Mouse (Mus musculus) gastrocnemius, postnatal 10 days (tissue): ENCODE data around the gene Necap1. TPM values are rescaled to one million over a fixed set of nuclear protein-coding genes. Genes with fewer than 3 reads are reported as not detected.
A peak's percentile ranks its signal among the peaks of the same experiment; 100 is the strongest.

Experiments used
- DNase-seq: peaks from one replicate; pipeline ENCODE4 v3.0.0; 2021; ENCODE audit warnings: mixed read lengths
- long read RNA-seq, 2 experiments: library from polyadenylated mRNA; stranded (forward); transcript quantifications; one replicate each; pipeline ENCODE4 v2.0.0; 2021
- total RNA-seq, 2 experiments: library from RNA; stranded (reverse); gene quantifications; 2 replicates each; pipeline ENCODE4 v1.2.3; 2021

Necap1 gene
- total RNA-seq = 10 to 100 TPM; 23.0 to 23.5 TPM
- long read RNA-seq, experiment 1, transcript Necap1-201 (8 exons, 2,476 nt) = major isoform, 37 of 43 reads
- long read RNA-seq, experiment 1, partial matches to known transcripts = 0 of 43 reads
- long read RNA-seq, experiment 1, other reads (novel, unspliced or antisense) = 6 of 43 reads
- long read RNA-seq, experiment 2, transcript Necap1-201 (8 exons, 2,476 nt) = major isoform, 37 of 40 reads
- long read RNA-seq, experiment 2, partial matches to known transcripts = 0 of 40 reads
- long read RNA-seq, experiment 2, other reads (novel, unspliced or antisense) = 3 of 40 reads

DNA sequence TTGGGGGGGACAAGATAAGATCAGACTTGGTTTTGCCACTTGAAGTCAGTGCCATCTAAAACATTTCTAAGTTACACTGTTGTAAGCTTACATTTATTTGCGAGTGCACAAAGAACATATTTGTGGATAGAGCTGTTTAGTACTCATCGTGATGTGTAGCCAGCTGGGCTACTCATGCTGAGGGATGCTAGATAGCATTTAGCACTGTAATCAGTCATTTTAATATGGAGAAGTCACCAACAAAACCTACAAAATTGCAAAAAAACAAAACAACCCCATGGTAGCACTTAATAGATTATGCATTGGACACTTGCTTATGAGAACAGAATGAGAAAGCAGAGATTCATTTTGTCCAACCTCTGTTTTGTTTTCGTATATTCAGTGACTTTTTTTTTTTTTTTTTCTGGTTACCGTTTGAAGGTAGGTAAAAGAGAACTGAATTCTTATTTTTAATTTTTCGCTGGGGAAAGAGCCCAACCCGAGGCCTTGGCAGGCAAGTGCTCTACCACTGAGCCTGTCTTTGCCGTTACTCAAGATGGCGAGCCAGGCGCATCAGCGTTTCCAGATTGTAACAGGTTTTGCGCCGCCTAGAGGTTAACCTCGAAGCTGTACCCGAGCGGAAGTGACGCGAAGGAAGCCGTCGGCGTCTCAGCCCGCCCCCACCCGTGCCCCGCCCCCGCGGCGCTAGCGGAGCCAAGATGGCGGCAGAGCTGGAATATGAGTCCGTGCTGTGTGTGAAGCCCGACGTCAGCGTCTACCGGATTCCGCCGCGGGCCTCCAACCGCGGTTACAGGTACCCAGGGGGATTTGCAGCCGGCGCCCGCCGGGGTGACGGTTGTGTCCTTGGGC, at the start of gene Necap1:
Gene Necap1 (plus strand): TSS at position 604 of the 849 bp plus-strand sequence.
- peak; percentile 98 for DNase-seq

DNA sequence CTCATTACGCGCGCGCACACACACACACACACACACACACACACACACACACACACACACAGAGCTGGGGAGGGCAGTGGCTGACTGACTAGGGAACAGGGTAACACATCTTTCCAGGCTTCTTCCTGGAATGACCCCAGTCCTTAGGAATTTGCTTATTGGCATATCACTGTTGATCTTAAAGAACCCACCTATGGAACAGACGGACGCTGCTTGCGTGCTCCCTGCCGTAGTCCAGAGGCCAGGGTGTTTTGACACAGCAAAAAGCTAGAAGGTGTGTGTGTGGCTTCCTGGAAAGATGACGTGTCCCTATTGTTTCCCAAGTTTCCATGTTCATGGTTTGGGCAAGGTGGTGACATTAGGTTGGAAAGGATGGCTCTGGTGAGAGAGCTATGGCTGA, 49.1 kb upstream of the Necap1 start:
- no peak for DNase-seq

GRCm38 (mm10) chr6:122825923-122826742, 48.1 kb upstream of the Necap1 start:
- DNase-seq = peak; percentile 45

- peak; percentile 25 for DNase-seq
Observed at GRCm38 (mm10) chr6:122828086-122828485, 46.2 kb upstream of the Necap1 start.

- DNase-seq = no peak
Observed at GRCm38 (mm10) chr6:122832880-122833279, 41.4 kb upstream of the Necap1 start.

- DNase-seq = peak; percentile 31
Observed at GRCm38 (mm10) chr6:122834365-122834764, 39.9 kb upstream of the Necap1 start.

DNA sequence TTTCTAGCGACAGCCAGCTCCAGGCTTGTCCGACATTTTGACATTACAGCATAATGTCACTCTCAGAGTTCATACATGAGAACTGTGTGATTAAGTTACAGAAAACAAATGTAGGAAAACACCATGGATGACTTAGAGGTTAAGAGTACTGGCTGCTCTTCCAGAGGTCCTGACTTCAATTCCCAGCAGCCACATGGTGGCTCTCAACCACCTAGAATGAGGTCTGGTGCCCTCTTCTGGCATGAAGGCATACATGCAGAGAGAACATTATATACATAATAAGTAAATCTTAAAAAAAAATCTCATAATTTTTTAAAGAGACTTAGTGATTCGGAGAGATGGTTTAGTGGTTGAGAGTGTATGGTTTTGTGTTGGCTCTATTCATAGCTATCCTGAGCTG, 37.3 kb upstream of the Necap1 start:
- DNase-seq = no peak

DNA sequence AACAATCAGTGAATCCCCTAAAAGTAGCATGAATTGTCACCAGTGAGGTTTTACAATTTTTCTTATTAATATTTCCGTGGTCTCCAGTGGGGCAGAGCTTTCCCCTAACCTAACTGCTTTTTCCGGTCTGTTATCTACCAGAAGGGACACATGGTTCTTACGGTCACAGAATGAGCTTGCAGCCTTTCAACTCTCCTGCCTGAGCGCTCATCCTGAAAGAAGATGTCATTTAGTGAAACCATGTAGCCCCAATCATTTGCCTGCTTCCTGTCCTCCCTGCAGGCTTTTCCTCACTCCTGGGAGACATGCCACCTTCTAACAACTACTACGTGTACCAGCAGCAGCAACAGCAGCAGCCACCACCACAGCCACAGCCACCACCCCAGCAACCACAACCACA, 36.7 kb upstream of the Necap1 start:
- no peak for DNase-seq

GRCm38 (mm10) chr6:122843759-122844158, 30.5 kb upstream of the Necap1 start:
- no peak for DNase-seq

DNA sequence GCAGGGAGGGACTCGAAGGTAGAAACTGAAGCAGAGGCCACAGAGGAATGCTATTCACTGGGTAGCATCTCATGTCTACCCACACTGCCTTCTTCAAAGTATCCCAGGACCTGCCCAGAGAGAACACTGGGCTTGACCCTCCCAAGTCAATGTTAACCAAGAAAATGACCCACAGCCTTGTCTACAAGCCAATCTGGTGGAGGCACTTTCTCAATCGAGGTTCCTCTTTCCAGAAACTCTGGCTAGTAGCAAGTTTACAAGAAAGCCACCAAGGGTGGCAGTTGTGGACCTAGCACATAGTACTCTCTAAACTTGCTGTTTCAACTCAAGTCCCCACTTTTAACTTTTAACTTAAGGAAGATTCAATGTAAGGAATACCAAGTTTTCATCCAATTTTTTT, 21.6 kb upstream of the Necap1 start:
- no peak for DNase-seq

DNA sequence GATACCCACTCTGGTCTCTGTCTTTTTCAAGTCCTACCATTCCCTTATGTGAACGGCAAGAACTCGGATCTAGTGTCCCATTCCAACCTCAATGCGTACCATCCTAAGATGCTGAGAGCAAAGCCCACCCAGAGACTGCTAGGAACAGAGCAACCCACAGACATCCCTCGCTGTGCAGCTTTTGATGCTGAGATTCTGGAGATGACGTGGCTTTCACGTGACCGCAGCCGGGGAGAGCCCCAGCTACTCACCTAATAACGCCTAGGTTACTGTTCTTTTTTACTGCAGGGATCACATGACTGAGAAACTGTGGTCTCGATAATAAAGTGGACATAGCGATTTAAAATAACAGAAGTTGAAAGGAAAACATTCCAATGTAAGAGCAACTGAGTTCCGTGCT, 19.7 kb upstream of the Necap1 start:
- no peak for DNase-seq

DNA sequence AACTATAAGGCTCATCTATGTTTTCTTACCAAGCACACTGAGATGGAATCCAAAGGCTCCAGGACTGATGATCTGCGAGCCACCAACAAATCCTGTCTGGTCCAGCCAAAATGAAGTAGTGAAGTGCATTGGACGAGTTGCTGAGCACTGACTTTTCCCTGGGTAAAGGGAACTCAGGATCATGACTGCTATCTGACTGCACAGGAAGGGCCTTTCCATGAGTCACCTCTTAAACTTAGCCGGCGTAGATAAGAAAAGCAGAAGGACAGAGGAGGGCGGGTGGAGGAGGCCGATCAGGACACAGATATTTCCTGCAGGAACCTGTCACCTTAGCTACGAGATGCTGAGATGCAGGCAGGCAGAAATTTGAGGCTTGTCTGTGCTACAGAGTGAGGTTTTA, 18.3 kb upstream of the Necap1 start, which contains the start of gene C3ar1:
Gene C3ar1 (minus strand): TSS at position 207 of the 400 bp plus-strand sequence.
- DNase-seq = no peak

GRCm38 (mm10) chr6:122862434-122862833, 11.8 kb upstream of the Necap1 start:
- DNase-seq = no peak

- DNase-seq = no peak
Observed at GRCm38 (mm10) chr6:122862871-122863270, 11.4 kb upstream of the Necap1 start.

DNA sequence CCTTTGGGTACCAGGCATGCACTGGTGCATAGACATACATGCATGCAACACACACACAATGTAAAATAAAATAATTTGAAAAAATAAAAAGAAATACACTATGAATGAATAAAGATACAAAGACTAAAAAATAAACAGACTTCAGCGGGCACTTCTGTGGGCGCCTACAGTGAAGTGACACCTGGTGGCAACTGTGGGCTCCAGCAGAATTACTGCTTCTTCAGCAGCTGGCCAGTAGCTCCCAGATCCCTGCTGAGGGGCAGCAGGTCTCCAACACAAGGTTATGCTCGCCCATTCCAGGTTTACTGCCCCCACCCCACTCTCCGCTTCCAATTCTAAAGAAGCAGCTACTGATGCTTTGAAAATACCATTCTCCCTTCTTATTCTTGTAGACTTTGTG, 6.4 kb upstream of the Necap1 start:
- DNase-seq = no peak

DNA sequence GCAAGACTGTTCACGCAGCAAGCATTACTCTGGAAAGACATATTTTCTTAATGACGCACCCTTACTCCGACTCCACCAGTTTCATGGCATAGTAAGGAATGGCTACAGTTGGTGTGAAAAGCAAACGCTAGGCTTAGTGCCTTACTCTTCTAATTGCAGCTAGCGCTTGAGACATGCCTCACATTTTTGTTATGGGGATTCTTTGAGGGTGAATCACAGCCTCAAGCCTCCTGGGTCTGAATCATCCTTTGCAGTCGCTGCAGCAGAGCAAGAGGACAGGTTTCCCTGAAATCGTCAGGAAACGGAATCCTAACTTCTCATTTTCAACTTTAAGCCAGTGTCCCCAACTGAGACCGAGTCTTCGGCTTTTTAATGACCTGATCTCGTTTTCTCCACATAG, 4.4 kb upstream of the Necap1 start:
- no peak for DNase-seq

GRCm38 (mm10) chr6:122872800-122873199, 1.5 kb upstream of the Necap1 start:
- DNase-seq = no peak

DNA sequence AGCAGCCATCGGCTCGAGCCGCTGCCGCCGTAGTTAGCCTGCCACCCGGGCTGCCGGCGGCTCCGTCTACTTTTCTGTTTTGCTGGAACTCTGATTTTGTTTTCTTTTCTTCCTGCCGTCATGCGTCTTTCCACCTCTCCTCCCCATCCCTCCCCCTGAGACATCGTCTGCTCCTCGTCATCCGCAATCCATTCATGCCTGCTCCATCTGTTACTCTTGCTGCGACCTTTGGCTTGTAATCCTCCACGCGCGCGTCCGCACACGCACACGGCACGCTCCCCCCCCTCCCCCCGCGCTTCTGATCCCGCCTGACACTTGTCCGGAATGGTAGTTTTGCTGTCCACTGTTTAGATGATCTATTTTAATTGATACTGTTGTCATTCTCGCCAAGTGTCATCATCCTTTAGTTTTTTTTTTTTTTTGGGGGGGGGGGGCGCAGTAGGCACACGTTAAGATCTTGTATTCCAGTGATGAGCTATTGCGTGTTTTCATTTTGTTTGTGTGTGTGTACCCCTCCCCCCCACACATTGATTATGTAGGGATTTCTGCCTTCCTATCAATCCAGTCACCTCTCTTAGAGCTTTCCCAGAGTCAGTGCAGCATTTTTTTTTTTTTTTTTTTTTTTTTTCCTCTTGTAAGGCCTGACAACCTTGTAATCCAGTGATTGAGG, 581 bp downstream of the Necap1 start:
- DNase-seq = no peak

GRCm38 (mm10) chr6:122879141-122879735, 5.0 kb downstream of the Necap1 start:
- DNase-seq = no peak

GRCm38 (mm10) chr6:122879781-122880505, 5.7 kb downstream of the Necap1 start:
- no peak for DNase-seq

GRCm38 (mm10) chr6:122881287-122881686, 7.0 kb downstream of the Necap1 start:
- DNase-seq = no peak
